Mouse (Mus musculus) ES-Bruce4 (cell line): Measurements from ENCODE around the gene Cyp17a1.

Experiments used
- CTCF ChIP-seq: IDR thresholded peaks from one replicate; pipeline ENCODE4 v1.8.1; 2011; ENCODE audit warnings: low read depth, low read length
- EP300 ChIP-seq: IDR thresholded peaks from 2 replicates; pipeline ENCODE4 v1.6.1; 2011; ENCODE audit warnings: low read depth, low read length; ENCODE audit not compliant: insufficient read depth
- POLR2A ChIP-seq: IDR thresholded peaks from one replicate; pipeline ENCODE4 v1.8.1; 2011; ENCODE audit warnings: low read length; ENCODE audit not compliant: insufficient read depth

GRCm38 (mm10) chr19:46619001-46619400 is 54.0 kb downstream of the Cyp17a1 start:
- no peak for TF ChIP-seq CTCF
- TF ChIP-seq POLR2A: no peak
- no peak for TF ChIP-seq EP300
